In the genomic region with DNA sequence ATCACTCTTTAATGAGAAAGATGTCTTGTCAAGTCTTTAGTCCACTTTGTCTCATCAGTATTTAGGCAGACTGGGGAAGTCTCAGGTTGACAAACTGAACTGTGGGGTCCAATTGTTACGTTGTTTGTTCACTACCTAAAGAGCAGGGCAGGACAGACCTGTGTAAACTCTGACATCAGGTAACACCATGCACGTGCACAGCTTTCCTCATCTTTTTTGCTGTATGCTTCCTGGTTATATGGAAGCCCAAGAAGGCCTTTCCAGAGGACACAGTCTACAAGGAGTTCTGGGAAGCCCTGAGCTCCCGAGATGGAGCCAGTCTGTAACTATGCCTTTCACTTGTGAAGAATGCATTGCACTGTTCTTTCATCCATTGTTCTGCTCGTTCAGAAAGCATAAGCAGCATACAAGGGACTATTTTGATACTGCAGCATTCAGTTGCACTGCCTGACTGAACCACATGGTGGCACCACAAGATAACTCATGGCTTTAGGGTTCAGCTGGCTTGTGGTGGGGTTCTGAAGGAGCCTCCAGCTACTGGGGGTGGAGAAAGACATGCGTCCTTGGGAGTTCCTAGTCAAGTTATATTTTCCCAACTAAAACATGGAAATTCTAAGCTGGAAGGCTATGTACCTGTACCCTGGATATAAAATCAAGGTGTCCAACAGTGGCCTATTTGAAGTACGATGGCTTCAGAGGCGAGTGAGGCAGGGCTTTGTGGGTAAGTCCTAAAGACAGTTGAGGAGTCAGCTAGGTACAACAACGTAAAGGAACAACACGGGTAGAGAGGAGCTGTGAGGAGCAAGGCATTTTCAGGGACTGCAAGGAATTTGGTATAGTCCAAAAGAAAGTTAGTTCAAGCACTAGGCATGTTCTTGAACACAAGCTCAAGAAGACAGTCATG, we compare ENCODE assay signal across 9 mouse cellular contexts. TPM values are rescaled to one million over a fixed set of nuclear protein-coding genes. Genes with fewer than 3 reads are reported as not detected.
A peak's percentile ranks its signal among the peaks of the same experiment; 100 is the strongest.
DNase-seq lines count a peak whose midpoint lies in the region; ATAC-seq and TF ChIP-seq lines count a peak whose summit lies in the region.
"Had no signal": no experiment of that assay in that cellular context is flagged by ENCODE, and none has a peak within 500 bp of the region (broad histone marks: within the 10 kb centered on the region; RNA-seq: fewer than 3 reads in every experiment).

No protein-coding gene starts in this region.

- 68% methylated on average over 9 of the region's 9 CpGs for WGBS in embryonic facial prominence, embryonic 12.5 days
- 72% methylated on average over 9 of the region's 9 CpGs for WGBS in heart, embryonic 10.5 days

- peak; percentile 61; the same call in 1 of the 2 replicates for TF ChIP-seq CTCF in G1E (IDR thresholded peaks at IDR 0.05; ENCODE audit: low read depth, low read length)

- no peak overlapping the region for H3K27ac ChIP-seq in embryonic facial prominence, embryonic 12.5 days
- no peak overlapping the region for H3K27ac ChIP-seq in heart, embryonic 10.5 days
- H3K27ac ChIP-seq: lung, embryonic 15.5 days had no signal

- no peaks in the 10 kb centered on the region for H3K9me3 ChIP-seq in G1E (replicated peaks)
- no peaks in the 10 kb centered on the region for H3K9me3 ChIP-seq in embryonic facial prominence, embryonic 12.5 days
- H3K9me3 ChIP-seq in heart, embryonic 10.5 days = no peaks in the 10 kb centered on the region
- H3K9me3 ChIP-seq: lung, embryonic 15.5 days had no signal

- no peak overlapping the region for H3K4me2 ChIP-seq in embryonic facial prominence, embryonic 12.5 days (replicated peaks)
- H3K4me2 ChIP-seq: lung, embryonic 15.5 days had no signal

- H3K4me1 ChIP-seq in G1E (ENCODE audit: insufficient read depth, low read depth, low read length) = no peaks in the 10 kb centered on the region
- no peaks in the 10 kb centered on the region for H3K4me1 ChIP-seq in embryonic facial prominence, embryonic 12.5 days
- peaks cover 12% of the 10 kb centered on the region for H3K4me1 ChIP-seq in heart, embryonic 10.5 days
- H3K4me1 ChIP-seq: lung, embryonic 15.5 days had no signal

- peak; percentile 17 for DNase-seq in G1E (ENCODE audit: low spot score)
- DNase-seq in adrenal gland, postnatal 4 days (ENCODE audit: low spot score in 2 of 2) = peak; percentile 11 to 46
- DNase-seq in heart, embryonic 10.5 days (ENCODE audit: low spot score) = peak; percentile 83
- DNase-seq in layer of hippocampus, adult 9-10 months (ENCODE audit: low spot score) = peak; percentile 96
- DNase-seq in lung, postnatal 36 days = peak; percentile 79
- DNase-seq in right cerebral cortex, postnatal 14 days = peak; percentile 83

- no peak; the same call in 1 of the 2 replicates for ATAC-seq in G1E (ENCODE audit: extremely low read depth, insufficient number of reproducible peaks, low FRiP score, poor library complexity, severe bottlenecking)
- peak; percentile 41; the same call in 1 of the 2 replicates for ATAC-seq in embryonic facial prominence, embryonic 12.5 days (ENCODE audit: insufficient number of reproducible peaks, insufficient read depth, low FRiP score, low TSS enrichment)
- ATAC-seq in monocyte, adult 5-6 weeks (replicated peaks; ENCODE audit: insufficient number of reproducible peaks, low FRiP score, low TSS enrichment, poor library complexity, severe bottlenecking) = no peak

- H3K4me3 ChIP-seq in G1E (ENCODE audit: low read depth, low read length) = no peak overlapping the region
- H3K4me3 ChIP-seq in embryonic facial prominence, embryonic 12.5 days = no peak overlapping the region
- H3K4me3 ChIP-seq in heart, embryonic 10.5 days = no peak overlapping the region
- H3K4me3 ChIP-seq: lung, embryonic 15.5 days had no signal

- H3K36me3 ChIP-seq in G1E (replicated peaks) = peaks cover 88% of the 10 kb centered on the region
- H3K36me3 ChIP-seq in embryonic facial prominence, embryonic 12.5 days = peaks cover 4% of the 10 kb centered on the region; the same call in 1 of the 2 replicates
- peaks cover 20% of the 10 kb centered on the region for H3K36me3 ChIP-seq in heart, embryonic 10.5 days

- H3K9ac ChIP-seq in embryonic facial prominence, embryonic 12.5 days = no peak overlapping the region
- H3K9ac ChIP-seq: lung, embryonic 15.5 days had no signal

- no peaks in the 10 kb centered on the region for H3K27me3 ChIP-seq in G1E (ENCODE audit: insufficient read depth, low read length)
- H3K27me3 ChIP-seq in embryonic facial prominence, embryonic 12.5 days = no peaks in the 10 kb centered on the region
- no peaks in the 10 kb centered on the region for H3K27me3 ChIP-seq in heart, embryonic 10.5 days (ENCODE audit: insufficient read depth, poor library complexity, severe bottlenecking)
- H3K27me3 ChIP-seq: lung, embryonic 15.5 days had no signal

RNA-seq across cellular contexts. Expression of gene Alkbh3, which starts 25.1 kb away (rescaled TPM):
- total RNA-seq in G1E (2014; fragmentation: Nextera tagmentation) (62.0 and 71.2 TPM in 2 replicates), G1E (2017) (25.4 and 30.1 TPM in 2 replicates)
- polyA plus RNA-seq in G1E (2012) = 28.9 and 29.0 TPM in 2 replicates
- 10 to 100 TPM; 73.1 to 76.3 TPM for total RNA-seq in adrenal gland, postnatal 4 days (2021)
- 65.0 and 74.9 TPM in 2 replicates for polyA plus RNA-seq in embryonic facial prominence, embryonic 12.5 days (2016; fragmentation: Nextera tagmentation; extraction: Ambion mirVana)
- polyA plus RNA-seq in heart, embryonic 10.5 days (2016; fragmentation: Nextera tagmentation; extraction: Ambion mirVana) = 66.2 and 74.0 TPM in 2 replicates
- 31.3 to 51.4 TPM (median 31.8 TPM) in 3 replicates for total RNA-seq in monocyte, adult 5-6 weeks (2017)

RNA-seq across cellular contexts. Expression of gene Gm27027, which starts 39.5 kb away (rescaled TPM):
- not detected in 2 replicates for total RNA-seq in G1E (2014; fragmentation: Nextera tagmentation)
- total RNA-seq in G1E (2017) = not detected in 2 replicates
- polyA plus RNA-seq in G1E (2012) = not detected in 2 replicates
- not detected for total RNA-seq in adrenal gland, postnatal 4 days (2021)
- polyA plus RNA-seq in embryonic facial prominence, embryonic 12.5 days (2016; fragmentation: Nextera tagmentation; extraction: Ambion mirVana) = not detected in 2 replicates
- polyA plus RNA-seq in heart, embryonic 10.5 days (2016; fragmentation: Nextera tagmentation; extraction: Ambion mirVana) = not detected in 2 replicates
- not detected in 3 replicates for total RNA-seq in monocyte, adult 5-6 weeks (2017)
- polyA plus RNA-seq: lung, embryonic 15.5 days had no signal

Comparison
In these comparisons a context has a peak if more than half of its experiments do, and no peak if none do; other contexts are left out.
1. DNase-seq: peak in every context shown above with its lines; median percentile 96 in layer of hippocampus, adult 9-10 months; 83 in heart, embryonic 10.5 days; 83 in right cerebral cortex, postnatal 14 days; 79 in lung, postnatal 36 days; 28 in adrenal gland, postnatal 4 days; 17 in G1E.